Mouse (Mus musculus): ENCODE measurements around the gene Cd101. TPM values are rescaled to one million over a fixed set of nuclear protein-coding genes. Genes with fewer than 3 reads are reported as not detected.

Cd101 gene
- polyA plus RNA-seq, 1 experiment from 2014 or later: not detected

Other genes starting within 250 kb of the Cd101 start
- 0.10 and 0.13 TPM in 2 replicates for gene Vtcn1, start 204.1 kb downstream of the Cd101 start, polyA plus RNA-seq (2016; fragmentation: Nextera tagmentation; extraction: Ambion mirVana)
- gene Trim45, start 107.4 kb downstream of the Cd101 start, polyA plus RNA-seq (2016; fragmentation: Nextera tagmentation; extraction: Ambion mirVana): 5.0 and 7.9 TPM in 2 replicates
- 24.3 and 28.1 TPM in 2 replicates for gene Ttf2, start 59.9 kb downstream of the Cd101 start, polyA plus RNA-seq (2016; fragmentation: Nextera tagmentation; extraction: Ambion mirVana)
- gene Ptgfrn, start 80.7 kb upstream of the Cd101 start, polyA plus RNA-seq (2016; fragmentation: Nextera tagmentation; extraction: Ambion mirVana): 2.0 and 2.1 TPM in 2 replicates

All from hindbrain, embryonic 10.5 days (tissue).